Mouse (Mus musculus) stomach, embryonic 14.5 days (tissue): ENCODE data around the gene Arl15. TPM values are rescaled to one million over a fixed set of nuclear protein-coding genes. Genes with fewer than 3 reads are reported as not detected.

ENCODE experiments used
- ATAC-seq: fragments of 200-750 bp; cut with Nextera tagmentation; 2 replicates; pipeline ENCODE4 v1.8.0; 2017; ENCODE audit warnings: low read depth, moderate TSS enrichment; ENCODE audit not compliant: insufficient number of reproducible peaks, insufficient read depth, low FRiP score
- H3K27ac ChIP-seq: fragments of 300-500 bp; sonication (generic); 2 replicates; pipeline ENCODE4 v1.5.1; 2014; ENCODE audit warnings: mild to moderate bottlenecking, low read length, moderate library complexity, mixed read lengths
- H3K27me3 ChIP-seq: fragments of 300-500 bp; sonication (generic); 2 replicates; pipeline ENCODE4 v1.6.1; 2014; ENCODE audit warnings: low read length, control low read depth, mixed read lengths; ENCODE audit not compliant: control insufficient read depth, insufficient read depth
- H3K36me3 ChIP-seq: fragments of 300-500 bp; sonication (generic); 2 replicates; pipeline ENCODE4 v1.6.1; 2014; ENCODE audit warnings: mild to moderate bottlenecking, control low read depth, low read length, moderate library complexity, mixed read lengths; ENCODE audit not compliant: control insufficient read depth, insufficient read depth
- H3K4me1 ChIP-seq: fragments of 300-500 bp; sonication (generic); 2 replicates; pipeline ENCODE4 v1.6.1; 2014; ENCODE audit warnings: low read length, control low read depth, mixed read lengths; ENCODE audit not compliant: control insufficient read depth, insufficient read depth
- H3K4me2 ChIP-seq: fragments of 300-500 bp; sonication (generic); replicated peaks from 2 replicates; pipeline ENCODE4 v1.6.1; 2014; ENCODE audit warnings: low read depth, low read length, control low read depth
- H3K4me3 ChIP-seq: fragments of 300-500 bp; sonication (generic); 2 replicates; pipeline ENCODE4 v1.5.1; 2014; ENCODE audit warnings: low read depth, low read length, control low read depth
- H3K9ac ChIP-seq: fragments of 300-500 bp; sonication (generic); replicated peaks from 2 replicates; pipeline ENCODE4 v1.6.1; 2014; ENCODE audit warnings: low read depth, mild to moderate bottlenecking, control low read depth, low read length, moderate library complexity, mixed read lengths
- H3K9me3 ChIP-seq: fragments of 300-500 bp; sonication (generic); 2 replicates; pipeline ENCODE4 v1.6.1; 2016; ENCODE audit warnings: low read depth, low read length, control low read depth; ENCODE audit not compliant: control insufficient read depth
- WGBS: fragments of 180-500 bp; shearing (Covaris S2); extraction: QIAGEN DNeasy Blood & Tissue Kit; methylation state at CpG from one replicate; pipeline ENCODE4 v1.1.7; 2014; 5-methylcytosine and 5-hydroxymethylcytosine counted together
- polyA plus RNA-seq: library from polyadenylated mRNA; unstranded; fragments of >200 nt; fragmentation: Nextera tagmentation; extraction: Ambion mirVana; gene quantifications from 2 replicates; pipeline ENCODE4 v1.2.1, GENCODE M21; 2014

Arl15 gene
- polyA plus RNA-seq, 1 experiment from 2014 or later = 12.0 TPM

DNA sequence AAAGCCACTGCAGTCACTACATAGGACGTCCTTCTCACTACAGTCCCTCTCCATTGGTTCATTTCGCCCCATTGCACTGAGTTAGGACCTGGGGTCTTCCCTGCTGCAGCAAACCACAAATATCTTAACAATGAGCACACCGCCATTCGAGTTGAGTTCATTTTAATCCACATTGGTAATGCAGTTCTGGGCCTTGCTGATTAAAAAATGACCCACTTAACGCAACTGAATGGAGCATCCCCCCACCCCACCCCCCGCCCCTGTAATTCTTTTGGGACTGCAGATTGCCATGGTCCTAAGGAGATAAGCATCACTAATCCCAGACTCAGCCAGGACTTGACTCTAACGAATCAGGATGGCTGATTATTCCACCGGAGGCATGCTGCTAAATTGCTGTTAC, 280.2 kb downstream of the Arl15 start:
- WGBS = 67% methylated on average over 8 of the region's 8 CpGs
- Histone ChIP-seq H3K4me2 (no peak overlapping the region), H3K4me3 (no peak overlapping the region), H3K9ac (no peak overlapping the region), H3K27me3 (no peaks in the 10 kb centered on the region), H3K36me3 (no peaks in the 10 kb centered on the region), H3K27ac (no peak overlapping the region), H3K9me3 (no peaks in the 10 kb centered on the region), H3K4me1 (0 out of 2 replicates have a peak, but pooled peaks cover 4% of the 10 kb centered on the region)
- no peak for ATAC-seq

DNA sequence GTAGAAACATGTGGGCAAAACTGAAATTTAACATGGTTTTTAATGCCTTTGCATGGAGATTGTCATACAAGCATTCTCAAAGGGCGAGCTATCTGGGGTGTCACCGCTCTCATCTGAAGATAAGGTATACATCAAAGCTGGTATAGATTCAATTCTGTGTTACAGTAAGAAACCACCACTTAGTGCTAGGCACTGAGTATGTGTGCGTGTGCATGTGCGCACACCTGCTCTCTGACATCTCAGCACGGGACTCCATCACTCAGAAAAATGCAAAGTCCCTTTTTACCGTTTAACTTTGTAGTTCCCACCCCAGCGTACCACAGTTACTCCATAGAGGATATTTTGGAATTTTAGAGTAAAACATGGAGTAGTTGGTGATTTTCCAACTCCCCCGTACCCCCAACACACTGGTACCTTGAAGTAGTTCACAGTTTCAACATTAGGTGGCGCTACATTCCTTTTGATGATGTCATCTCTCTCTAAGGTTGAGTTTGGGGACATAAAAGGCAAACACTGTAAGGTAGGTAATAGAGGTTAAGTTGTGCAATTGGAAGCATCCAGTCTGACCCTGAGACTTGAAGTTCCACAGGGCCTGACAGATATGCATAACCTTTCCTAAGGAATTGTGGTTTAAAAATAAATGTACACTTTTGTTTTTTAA, 281.5 kb downstream of the Arl15 start:
- Histone ChIP-seq H3K36me3 (no peaks in the 10 kb centered on the region), H3K4me1 (0 out of 2 replicates have a peak, but pooled peaks cover 4% of the 10 kb centered on the region), H3K4me3 (no peak overlapping the region), H3K9ac (no peak overlapping the region), H3K9me3 (no peaks in the 10 kb centered on the region), H3K4me2 (no peak overlapping the region), H3K27ac (no peak overlapping the region), H3K27me3 (no peaks in the 10 kb centered on the region)
- 68% methylated on average over 9 of the region's 9 CpGs for WGBS
- no peak for ATAC-seq

DNA sequence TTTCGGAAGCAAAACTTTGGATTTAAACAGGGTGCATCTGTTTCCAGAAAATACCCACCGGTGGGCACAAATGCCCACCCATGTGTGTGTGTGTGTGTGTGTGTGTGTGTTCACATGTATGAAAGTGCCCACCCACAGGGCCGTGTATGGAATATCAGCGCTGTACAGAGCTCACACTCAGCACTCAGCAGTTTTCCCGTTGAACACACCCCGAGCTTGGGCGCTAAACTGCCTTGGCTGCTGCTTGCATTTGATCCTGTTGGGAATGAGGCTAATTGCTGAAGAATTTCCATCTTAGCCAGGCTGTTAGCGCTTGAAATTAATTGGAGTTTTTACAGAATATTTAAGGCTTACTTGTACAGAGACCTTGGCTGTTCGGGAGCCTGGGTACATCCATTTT, 282.9 kb downstream of the Arl15 start:
- WGBS = 89% methylated on average over 9 of the region's 9 CpGs
- no peaks in the 10 kb centered on the region for H3K36me3 ChIP-seq
- no peak overlapping the region for H3K4me2 ChIP-seq
- H3K9me3 ChIP-seq = no peaks in the 10 kb centered on the region
- no peak overlapping the region for H3K27ac ChIP-seq
- 0 out of 2 replicates have a peak, but pooled peaks cover 4% of the 10 kb centered on the region for H3K4me1 ChIP-seq
- no peaks in the 10 kb centered on the region for H3K27me3 ChIP-seq
- no peak for ATAC-seq
- no peak overlapping the region for H3K4me3 ChIP-seq
- no peak overlapping the region for H3K9ac ChIP-seq

DNA sequence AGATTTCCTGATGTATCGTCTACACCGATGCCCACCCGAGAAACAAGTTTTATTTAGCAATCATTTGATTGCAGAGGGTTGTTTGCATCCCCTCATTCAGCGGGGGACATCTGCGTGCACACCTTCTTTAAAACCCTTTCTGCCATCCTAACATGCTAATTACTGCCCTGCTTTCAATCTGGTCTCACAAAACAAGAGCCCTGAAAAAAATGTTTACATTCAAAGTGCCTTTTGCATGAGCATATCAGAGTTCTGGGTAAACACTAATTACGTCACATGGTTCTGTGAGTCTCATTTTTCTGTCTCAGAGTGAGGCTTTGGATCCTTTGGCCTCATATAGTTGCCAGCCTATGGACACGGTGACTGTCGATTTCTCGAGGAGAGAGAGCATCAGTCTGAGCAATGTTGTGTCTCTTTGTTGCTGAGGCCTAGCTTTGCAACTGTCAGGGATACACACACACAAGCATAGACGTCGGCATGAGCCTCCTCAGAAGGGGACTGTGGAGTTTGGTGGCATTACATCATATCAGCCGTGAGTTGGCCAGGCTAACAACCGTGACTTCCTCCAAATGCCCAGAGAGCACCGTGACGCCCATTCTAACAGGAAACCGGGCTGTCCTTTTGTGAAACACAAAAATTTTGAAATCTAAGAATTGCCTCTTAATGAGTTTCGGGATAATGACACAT, 283.4 kb downstream of the Arl15 start:
- H3K27ac ChIP-seq = no peak overlapping the region
- no peak overlapping the region for H3K4me2 ChIP-seq
- no peak overlapping the region for H3K4me3 ChIP-seq
- WGBS = 75% methylated on average over 17 of the region's 17 CpGs
- ATAC-seq = no peak
- no peaks in the 10 kb centered on the region for H3K36me3 ChIP-seq
- 0 out of 2 replicates have a peak, but pooled peaks cover 4% of the 10 kb centered on the region for H3K4me1 ChIP-seq
- no peaks in the 10 kb centered on the region for H3K9me3 ChIP-seq
- H3K9ac ChIP-seq = no peak overlapping the region
- H3K27me3 ChIP-seq = no peaks in the 10 kb centered on the region

DNA sequence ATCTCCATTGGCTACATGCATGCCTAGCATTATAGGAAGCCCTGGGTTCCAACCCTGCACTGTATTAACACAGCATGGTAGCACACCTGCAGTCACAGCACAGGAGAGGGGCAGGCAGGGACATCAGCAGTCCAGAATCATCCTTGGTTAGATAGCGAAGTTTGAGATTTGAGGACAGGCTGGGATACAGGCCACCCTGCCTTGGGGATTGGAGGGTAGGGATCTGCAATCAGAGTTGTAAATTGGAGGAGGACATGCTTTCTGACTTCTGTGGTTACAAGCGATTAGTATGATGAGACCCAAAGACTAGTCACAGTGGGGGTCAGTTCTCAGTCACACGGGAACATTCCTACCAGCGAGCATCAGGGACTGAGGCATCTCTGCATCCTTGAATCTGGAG, 284.5 kb downstream of the Arl15 start:
- Histone ChIP-seq H3K4me3 (no peak overlapping the region), H3K36me3 (no peaks in the 10 kb centered on the region), H3K27ac (no peak overlapping the region), H3K27me3 (no peaks in the 10 kb centered on the region), H3K9ac (no peak overlapping the region), H3K9me3 (no peaks in the 10 kb centered on the region), H3K4me1 (0 out of 2 replicates have a peak, but pooled peaks cover 4% of the 10 kb centered on the region), H3K4me2 (no peak overlapping the region)
- WGBS = 93% methylated on average over 4 of the region's 4 CpGs
- no peak for ATAC-seq

DNA sequence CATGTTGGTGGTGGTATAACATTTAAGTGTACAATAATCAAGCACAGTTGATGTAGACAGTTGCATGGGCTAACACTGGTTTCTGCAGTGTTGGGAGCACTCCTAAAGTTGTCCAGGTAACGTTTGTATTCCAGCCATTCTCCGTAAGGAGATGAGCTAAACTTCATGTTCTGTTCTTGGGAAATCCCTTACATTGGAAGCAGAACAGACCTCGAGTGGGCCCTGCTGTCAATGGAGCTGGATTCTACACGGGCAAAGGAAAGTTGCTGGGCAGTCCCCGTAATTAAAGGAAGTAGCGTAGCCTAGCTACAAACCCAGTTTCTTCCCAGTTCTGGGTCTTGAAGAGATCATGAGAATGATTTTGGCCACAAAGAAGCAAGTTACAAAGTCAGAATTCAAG, 285.4 kb downstream of the Arl15 start:
- no peak overlapping the region for H3K4me2 ChIP-seq
- ATAC-seq = no peak
- 92% methylated on average over 6 of the region's 6 CpGs for WGBS

DNA sequence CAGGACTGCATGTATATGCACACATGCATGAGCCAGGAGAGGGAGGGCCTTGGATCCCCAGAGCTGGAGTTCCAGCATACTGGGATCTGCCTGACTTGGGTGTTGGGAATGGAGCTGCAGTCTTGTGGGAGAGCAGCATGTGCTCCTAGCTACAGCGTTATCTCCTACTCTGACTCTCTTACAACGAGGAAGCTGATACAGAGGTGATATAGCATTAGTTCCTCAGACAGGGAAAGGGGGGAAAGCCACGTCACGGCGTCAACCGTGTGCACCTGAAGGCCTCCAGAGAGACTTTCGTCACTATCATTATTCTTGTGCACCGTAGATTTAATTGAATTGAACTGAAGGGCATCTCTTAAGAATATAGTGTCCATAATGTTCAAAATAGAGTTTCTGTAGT, 286.2 kb downstream of the Arl15 start:
- Histone ChIP-seq H3K4me2 (no peak overlapping the region), H3K4me3 (no peak overlapping the region), H3K9ac (no peak overlapping the region), H3K9me3 (no peaks in the 10 kb centered on the region), H3K27ac (no peak overlapping the region), H3K4me1 (0 out of 2 replicates have a peak, but pooled peaks cover 4% of the 10 kb centered on the region), H3K27me3 (no peaks in the 10 kb centered on the region), H3K36me3 (no peaks in the 10 kb centered on the region)
- 89% methylated on average over 8 of the region's 8 CpGs for WGBS
- no peak for ATAC-seq

More for the DNA sequence above, 285.4 kb downstream of the Arl15 start:
- H3K9me3 ChIP-seq = no peaks in the 10 kb centered on the region
- H3K36me3 ChIP-seq = no peaks in the 10 kb centered on the region
- H3K9ac ChIP-seq = no peak overlapping the region
- no peak overlapping the region for H3K27ac ChIP-seq
- H3K4me3 ChIP-seq = no peak overlapping the region
- H3K4me1 ChIP-seq = 0 out of 2 replicates have a peak, but pooled peaks cover 4% of the 10 kb centered on the region
- no peaks in the 10 kb centered on the region for H3K27me3 ChIP-seq

GRCm38 (mm10) chr13:114083570-114084138, 289.3 kb downstream of the Arl15 start:
- WGBS = 77% methylated on average over 3 of the region's 3 CpGs
- Histone ChIP-seq H3K27me3 (no peaks in the 10 kb centered on the region), H3K4me3 (no peak overlapping the region), H3K9me3 (no peaks in the 10 kb centered on the region), H3K4me1 (no peaks in the 10 kb centered on the region), H3K27ac (no peak overlapping the region), H3K4me2 (no peak overlapping the region), H3K36me3 (no peaks in the 10 kb centered on the region), H3K9ac (no peak overlapping the region)
- ATAC-seq = no peak
